Mouse (Mus musculus) CH12.LX (cell line): Measurements from ENCODE around the gene Opcml. TPM values are rescaled to one million over a fixed set of nuclear protein-coding genes. Genes with fewer than 3 reads are reported as not detected.

Experiments
- DNase-seq: peaks from one replicate; pipeline ENCODE4 v3.0.0-alpha.2; 2013; ENCODE audit errors: extremely low read depth
- H3K27ac ChIP-seq: 2 replicates; pipeline ENCODE4 v1.5.1; 2012; ENCODE audit warnings: low read depth, mild to moderate bottlenecking, control low read depth, moderate library complexity; ENCODE audit not compliant: insufficient read depth
- H3K27me3 ChIP-seq: replicated peaks from 2 replicates; pipeline ENCODE3; 2012; ENCODE audit warnings: inconsistent platforms
- H3K36me3 ChIP-seq, 2 experiments: replicated peaks in 1 of 2; 2 replicates each; pipeline versions ENCODE3 to v1.6.1; 2012; ENCODE audit warnings: inconsistent platforms in 1 of 2, low read length in 1 of 2, mild to moderate bottlenecking in 1 of 2, mixed read lengths in 1 of 2, moderate library complexity in 1 of 2; ENCODE audit not compliant: control insufficient read depth in 1 of 2, insufficient read depth in 1 of 2
- H3K4me1 ChIP-seq, 2 experiments: 2 replicates each; pipeline ENCODE4 v1.6.1; 2012; ENCODE audit warnings: inconsistent platforms in 1 of 2, moderate library complexity in 1 of 2; ENCODE audit not compliant: insufficient read depth in 2 of 2, control insufficient read depth in 1 of 2
- H3K4me2 ChIP-seq: 2 replicates; pipeline ENCODE4 v1.6.1; 2012; ENCODE audit warnings: low read depth, mild to moderate bottlenecking, control low read depth; ENCODE audit not compliant: poor library complexity, insufficient read depth, severe bottlenecking
- H3K4me3 ChIP-seq, 3 experiments: fragments of 150-350 bp in 1 of 3; sonication (generic) in 1 of 3; replicated peaks in 1 of 3; 2 replicates each; pipeline versions ENCODE3 to v1.5.1; 2011 to 2012; ENCODE audit warnings: low read depth in 2 of 3, low read length in 2 of 3, mild to moderate bottlenecking in 2 of 3, moderate library complexity in 2 of 3, control low read depth in 1 of 3, improper control_type of control experiment in 1 of 3, inconsistent platforms in 1 of 3, mixed read lengths in 1 of 3; ENCODE audit not compliant: poor library complexity in 1 of 3
- H3K79me2 ChIP-seq: replicated peaks from 2 replicates; pipeline ENCODE4 v1.6.1; 2012; ENCODE audit warnings: mild to moderate bottlenecking, moderate library complexity; ENCODE audit not compliant: control insufficient read depth, poor library complexity, insufficient read depth, severe bottlenecking; ENCODE audit errors: extremely low read depth
- H3K9ac ChIP-seq: 2 replicates; pipeline ENCODE4 v1.6.1; 2012; ENCODE audit warnings: low read depth, mild to moderate bottlenecking, control low read depth, moderate library complexity; ENCODE audit not compliant: insufficient read depth
- H3K9me3 ChIP-seq: replicated peaks from 2 replicates; pipeline ENCODE3; 2012; ENCODE audit warnings: low read length, inconsistent platforms, mixed read lengths
- BHLHE40 ChIP-seq: IDR thresholded peaks from 2 replicates; pipeline ENCODE4 v1.6.1; 2011; ENCODE audit warnings: mild to moderate bottlenecking, low read depth, low read length, improper control_type of control experiment
- CHD2 ChIP-seq: IDR thresholded peaks from 2 replicates; pipeline ENCODE4 v1.6.1; 2011; ENCODE audit warnings: low read length, improper control_type of control experiment
- CTCF ChIP-seq, 2 experiments: IDR thresholded peaks in 1 of 2; conservative IDR thresholded peaks in 1 of 2; 2 replicates each; pipeline ENCODE4 v1.5.1; 2011 to 2012; ENCODE audit warnings: low read depth in 2 of 2, low read length in 2 of 2, improper control_type of control experiment in 1 of 2, inconsistent platforms in 1 of 2, mild to moderate bottlenecking in 1 of 2, moderate library complexity in 1 of 2
- E2F4 ChIP-seq: IDR thresholded peaks from 2 replicates; pipeline ENCODE4 v1.6.1; 2011; ENCODE audit warnings: low read depth, low read length, improper control_type of control experiment; ENCODE audit not compliant: insufficient replicate concordance
- ELF1 ChIP-seq: IDR thresholded peaks from 2 replicates; pipeline ENCODE4 v1.6.1; 2014; ENCODE audit warnings: low read depth, mild to moderate bottlenecking, inconsistent platforms, low read length, improper control_type of control experiment
- ETS1 ChIP-seq: conservative IDR thresholded peaks from 2 replicates; pipeline ENCODE4 v1.6.1; 2012; ENCODE audit warnings: low read depth, mild to moderate bottlenecking, inconsistent platforms, low read length, improper control_type of control experiment, moderate library complexity
- GABPA ChIP-seq: IDR thresholded peaks from 2 replicates; pipeline ENCODE4 v1.6.1; 2012; ENCODE audit warnings: low read depth, low read length, improper control_type of control experiment, inconsistent platforms; ENCODE audit not compliant: insufficient replicate concordance
- IRF4 ChIP-seq: IDR thresholded peaks from 2 replicates; pipeline ENCODE4 v1.6.1; 2014; ENCODE audit warnings: low read depth, mild to moderate bottlenecking, inconsistent platforms, low read length, improper control_type of control experiment
- JUN ChIP-seq: IDR thresholded peaks from 2 replicates; pipeline ENCODE4 v1.6.1; 2011; ENCODE audit warnings: low read depth, mild to moderate bottlenecking, low read length, improper control_type of control experiment, moderate library complexity; ENCODE audit not compliant: insufficient read depth
- JUND ChIP-seq: conservative IDR thresholded peaks from 2 replicates; pipeline ENCODE4 v1.6.1; 2011; ENCODE audit warnings: low read depth, low read length, improper control_type of control experiment
- MAZ ChIP-seq: IDR thresholded peaks from 2 replicates; pipeline ENCODE4 v1.6.1; 2012; ENCODE audit warnings: low read depth, mild to moderate bottlenecking, inconsistent platforms, low read length, improper control_type of control experiment, moderate library complexity
- MEF2A ChIP-seq: IDR thresholded peaks from 2 replicates; pipeline ENCODE4 v1.6.1; 2014; ENCODE audit warnings: low read depth, mild to moderate bottlenecking, inconsistent platforms, low read length, improper control_type of control experiment, borderline replicate concordance
- MXI1 ChIP-seq: IDR thresholded peaks from 2 replicates; pipeline ENCODE4 v1.6.1; 2011; ENCODE audit warnings: mild to moderate bottlenecking, low read depth, low read length, improper control_type of control experiment
- MYC ChIP-seq: IDR thresholded peaks from 2 replicates; pipeline ENCODE4 v1.6.1; 2011; ENCODE audit warnings: low read depth, mild to moderate bottlenecking, improper control_type of control experiment, low read length
- NELFE ChIP-seq: IDR thresholded peaks from 2 replicates; pipeline ENCODE4 v1.6.1; 2011; ENCODE audit warnings: low read depth, low read length, improper control_type of control experiment
- NRF1 ChIP-seq: IDR thresholded peaks from 2 replicates; pipeline ENCODE4 v1.6.1; 2014; ENCODE audit warnings: low read depth, mild to moderate bottlenecking, inconsistent platforms, low read length, improper control_type of control experiment, moderate library complexity
- PAX5 ChIP-seq: IDR thresholded peaks from 2 replicates; pipeline ENCODE4 v1.6.1; 2012; ENCODE audit warnings: low read length, inconsistent platforms, mixed read lengths
- POLR2A ChIP-seq: IDR thresholded peaks from 2 replicates; pipeline ENCODE4 v1.6.1; 2011; ENCODE audit warnings: low read depth, mild to moderate bottlenecking, improper control_type of control experiment, low read length
- RCOR1 ChIP-seq: conservative IDR thresholded peaks from 2 replicates; pipeline ENCODE4 v1.6.1; 2012; ENCODE audit warnings: low read depth, mild to moderate bottlenecking, inconsistent platforms, low read length, improper control_type of control experiment
- SIN3A ChIP-seq: IDR thresholded peaks from 2 replicates; pipeline ENCODE4 v1.6.1; 2012; ENCODE audit warnings: low read length, improper control_type of control experiment, inconsistent platforms
- SMC3 ChIP-seq: IDR thresholded peaks from 2 replicates; pipeline ENCODE4 v1.6.1; 2011; ENCODE audit warnings: low read depth, low read length, improper control_type of control experiment
- TBP ChIP-seq: conservative IDR thresholded peaks from 2 replicates; pipeline ENCODE4 v1.6.1; 2011; ENCODE audit warnings: low read depth, low read length, improper control_type of control experiment
- TCF12 ChIP-seq: IDR thresholded peaks from 2 replicates; pipeline ENCODE4 v1.6.1; 2014; ENCODE audit warnings: low read depth, mild to moderate bottlenecking, inconsistent platforms, low read length, improper control_type of control experiment
- UBTF ChIP-seq: IDR thresholded peaks from 2 replicates; pipeline ENCODE4 v1.6.1; 2012; ENCODE audit warnings: low read depth, mild to moderate bottlenecking, inconsistent platforms, low read length, improper control_type of control experiment, moderate library complexity
- USF1 ChIP-seq: IDR thresholded peaks from 2 replicates; pipeline ENCODE4 v1.6.1; 2014; ENCODE audit warnings: low read depth, mild to moderate bottlenecking, inconsistent platforms, low read length, improper control_type of control experiment
- USF2 ChIP-seq: conservative IDR thresholded peaks from 2 replicates; pipeline ENCODE4 v1.6.1; 2011; ENCODE audit warnings: low read depth, low read length, improper control_type of control experiment
- ZKSCAN1 ChIP-seq: IDR thresholded peaks from 2 replicates; pipeline ENCODE4 v1.6.1; 2012; ENCODE audit warnings: low read depth, inconsistent platforms, low read length, improper control_type of control experiment, borderline replicate concordance
- ZMIZ1 ChIP-seq: IDR thresholded peaks from 2 replicates; pipeline ENCODE4 v1.6.1; 2012; ENCODE audit warnings: low read depth, mild to moderate bottlenecking, inconsistent platforms, low read length, improper control_type of control experiment
- ZNF384 ChIP-seq: IDR thresholded peaks from 2 replicates; pipeline ENCODE4 v1.6.1; 2012; ENCODE audit warnings: low read depth, low read length, improper control_type of control experiment, inconsistent platforms
- dilution Hi-C: fragments of 300-500 bp; cut with MboI; formaldehyde crosslinking; loops from 2 replicates; pipeline ENCODE4 v1.14.3; 2020; ENCODE audit warnings: low sequenced_read_pairs; ENCODE audit not compliant: extremely low pct_unique_long_range_greater_than_20kb, extremely low pct_ligation_motif_present
- in situ Hi-C: fragments of 300-500 bp; cut with MboI; formaldehyde crosslinking; loops from 3 replicates; pipeline ENCODE4 v1.14.3; 2019; ENCODE audit warnings: low sequenced_read_pairs, low pct_ligation_motif_present, low pct_unique_long_range_greater_than_20kb, mixed read lengths
- polyA plus RNA-seq: library from polyadenylated mRNA; unstranded; fragments of >175 nt; gene quantifications from 2 replicates; pipeline ENCODE4 v1.2.1, GENCODE M21; 2012; ENCODE audit warnings: low read depth; ENCODE audit not compliant: insufficient read length
- total RNA-seq, 2 experiments: library from RNA; depleted of rRNA; stranded (reverse); fragments of 300-350 nt in 1 of 2; fragments of >200 nt in 1 of 2; gene quantifications; 2 replicates each; pipeline ENCODE4 v1.2.3; 2012 to 2014

Gene Opcml
- total and polyA plus RNA-seq, 3 experiments: 0.34 to 0.60 TPM; not detected in 1

- in situ Hi-C loops (no loop called here), dilution Hi-C loops (no loop called here)
- H3K79me2 ChIP-seq: no peaks in the 10 kb centered on the region
Observed at GRCm38 (mm10) chr9:28806666-28807065, 1016.1 kb downstream of the Opcml start.

GRCm38 (mm10) chr9:28822060-28822459 is 1031.5 kb downstream of the Opcml start:
- DNase-seq: no peak
- in situ Hi-C loops: no loop called here
- Histone ChIP-seq H3K4me3 (no peak overlapping the region), H3K9ac (no peak overlapping the region), H3K4me2 (no peak overlapping the region), H3K27me3 (no peaks in the 10 kb centered on the region), H3K36me3 (no peaks in the 10 kb centered on the region), H3K4me1 (no peaks in the 10 kb centered on the region), H3K79me2 (no peaks in the 10 kb centered on the region), H3K27ac (no peak overlapping the region), H3K9me3 (peaks cover 21% of the 10 kb centered on the region)
- dilution Hi-C loops: no loop called here
- TF ChIP-seq PAX5 (no peak), NRF1 (no peak), GABPA (no peak), CHD2 (no peak), TCF12 (no peak), ZMIZ1 (no peak), SIN3A (no peak), ELF1 (no peak), RCOR1 (no peak), TBP (no peak), SMC3 (no peak), MAZ (no peak), POLR2A (no peak), NELFE (no peak), MXI1 (no peak), ZNF384 (no peak), BHLHE40 (no peak), USF2 (no peak), UBTF (no peak), MYC (no peak)

More at GRCm38 (mm10) chr9:28806666-28807065, 1016.1 kb downstream of the Opcml start:
- Histone ChIP-seq H3K4me1 (no peaks in the 10 kb centered on the region), H3K9ac (no peak overlapping the region), H3K27ac (no peak overlapping the region), H3K4me3 (no peak overlapping the region), H3K4me2 (no peak overlapping the region), H3K27me3 (no peaks in the 10 kb centered on the region), H3K9me3 (peaks cover 12% of the 10 kb centered on the region), H3K36me3 (no peaks in the 10 kb centered on the region)
- TF ChIP-seq TBP: no peak
- TF ChIP-seq JUND: no peak
- TF ChIP-seq USF1: no peak
- no peak for TF ChIP-seq SMC3
- TF ChIP-seq TCF12: no peak
- TF ChIP-seq ZMIZ1: no peak
- TF ChIP-seq IRF4: no peak
- no peak for TF ChIP-seq RCOR1
- no peak for TF ChIP-seq MEF2A
- TF ChIP-seq JUN: no peak
- no peak for TF ChIP-seq ZKSCAN1
- no peak for TF ChIP-seq NRF1
- TF ChIP-seq E2F4: no peak
- no peak for TF ChIP-seq ETS1
- TF ChIP-seq MYC: no peak
- no peak for TF ChIP-seq CTCF (conservative IDR thresholded peaks at IDR 0.05 in 1 of 2, IDR thresholded peaks at IDR 0.05 in 1 of 2; ENCODE audit: low read depth in 2 of 2, low read length in 2 of 2)
- no peak for TF ChIP-seq USF2
- no peak for DNase-seq
